ENCODE assay signal across 10 mouse cellular contexts in the genomic region with DNA sequence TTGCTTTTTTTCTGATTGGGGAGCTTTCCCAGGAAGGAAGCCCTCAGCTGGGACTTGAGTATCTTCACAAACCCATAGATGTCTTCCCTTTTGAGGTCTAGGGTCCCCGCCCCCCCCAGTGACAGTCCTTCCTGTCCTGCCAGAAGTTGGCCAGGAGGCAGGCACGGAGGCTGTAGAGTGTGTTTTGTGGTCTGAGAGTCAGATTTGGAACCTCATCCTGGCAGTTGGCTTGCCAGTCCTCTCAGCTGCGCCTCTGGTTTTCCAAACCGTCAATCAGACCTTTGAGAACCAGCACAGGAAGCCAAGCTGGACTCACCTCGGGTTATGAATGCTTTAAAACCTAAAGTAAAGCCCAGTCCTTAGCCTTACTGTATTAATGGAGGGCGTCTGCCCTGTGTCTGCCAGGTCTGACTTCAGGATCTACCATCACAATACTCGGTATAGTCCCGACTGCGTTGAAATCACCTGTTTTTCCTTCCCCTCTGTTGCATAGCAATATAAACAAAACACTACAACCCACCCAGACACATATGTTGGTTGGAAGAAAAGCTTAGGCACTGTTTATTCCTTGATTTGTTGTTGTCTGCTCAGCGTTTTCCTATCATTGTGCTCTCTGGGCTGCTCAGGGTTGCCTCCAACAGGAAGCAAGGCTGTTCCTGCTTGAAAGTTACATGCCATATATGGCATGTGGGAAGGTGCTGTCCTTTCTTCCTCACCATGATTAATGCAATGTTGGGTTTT. TPM values are rescaled to one million over a fixed set of nuclear protein-coding genes. Genes with fewer than 3 reads are reported as not detected.
DNase-seq lines count a peak whose midpoint lies in the region; ATAC-seq lines count a peak whose summit lies in the region.
"Had no signal": no experiment of that assay in that cellular context is flagged by ENCODE, and none has a peak within 500 bp of the region (broad histone marks: within the 10 kb centered on the region; RNA-seq: fewer than 3 reads in every experiment).

No protein-coding gene starts in this region.

- no peaks in the 10 kb centered on the region for H3K36me3 ChIP-seq in lung, embryonic 16.5 days (ENCODE audit: control insufficient read depth, insufficient read depth, low read length)
- H3K36me3 ChIP-seq: hindbrain, embryonic 15.5 days had no signal

- peaks cover 30% of the 10 kb centered on the region for H3K4me1 ChIP-seq in lung, embryonic 16.5 days (replicated peaks; ENCODE audit: control insufficient read depth, insufficient read depth, low read length)

- peak; percentile 44 to 51 for DNase-seq in cerebellum, postnatal 14 days
- DNase-seq in cerebellum, adult 11 months, result no peak
- DNase-seq in thymus, postnatal 14 days, result peak; percentile 47
- no peak for DNase-seq in thymus, postnatal 10 days (ENCODE audit: low spot score in 2 of 2)
- no peak for DNase-seq in frontal cortex, adult 2 months (ENCODE audit: extremely low spot score in 1 of 2, low spot score in 1 of 2)
- no peak for DNase-seq in cerebellum, adult 18-20 months
- DNase-seq in gastrocnemius, postnatal 36 days, result no peak

- H3K4me3 ChIP-seq in lung, embryonic 16.5 days (ENCODE audit: low read length), result no peak overlapping the region
- H3K4me3 ChIP-seq: hindbrain, embryonic 15.5 days had no signal

- H3K27me3 ChIP-seq in lung, embryonic 16.5 days (ENCODE audit: control insufficient read depth, insufficient read depth, low read depth, low read length), result no peaks in the 10 kb centered on the region
- H3K27me3 ChIP-seq: hindbrain, embryonic 15.5 days had no signal

- 57% methylated on average over 10 of the region's 10 CpGs for WGBS in lung, embryonic 16.5 days

- H3K27ac ChIP-seq in lung, embryonic 16.5 days (ENCODE audit: low read length), result peak overlapping the region; percentile 86
- H3K27ac ChIP-seq: hindbrain, embryonic 15.5 days; liver, embryonic 14.5 days had no signal

- H3K9ac ChIP-seq in lung, embryonic 16.5 days (ENCODE audit: low read length), result no peak overlapping the region
- H3K9ac ChIP-seq: hindbrain, embryonic 15.5 days; liver, embryonic 14.5 days had no signal

- peak; percentile 24; the same call in 1 of the 2 replicates for ATAC-seq in lung, embryonic 16.5 days (ENCODE audit: low read depth)

- H3K9me3 ChIP-seq in lung, embryonic 16.5 days (ENCODE audit: control insufficient read depth, low read length), result no peaks in the 10 kb centered on the region
- H3K9me3 ChIP-seq: hindbrain, embryonic 15.5 days had no signal

- intact Hi-C loops in gastrocnemius, postnatal 36 days (cut with DNase I), result no loop called here

- peak overlapping the region; percentile 25; the same call in 1 of the 2 replicates for H3K4me2 ChIP-seq in lung, embryonic 16.5 days (ENCODE audit: low read depth, low read length)
- H3K4me2 ChIP-seq: hindbrain, embryonic 15.5 days had no signal

RNA-seq across cellular contexts. Expression of a gene that starts 4.0 kb away (rescaled TPM):
- polyA plus RNA-seq in lung, embryonic 16.5 days (2015; fragmentation: Nextera tagmentation; extraction: Ambion mirVana), result 17.7 and 17.9 TPM in 2 replicates
- 46.1 and 50.2 TPM in 2 replicates for polyA plus RNA-seq in frontal cortex, adult 2 months (2012; rRNA removed)
- 1 to 10 TPM; 4.4 to 4.9 TPM for total RNA-seq in gastrocnemius, postnatal 36 days (2021)

RNA-seq across cellular contexts. Expression of a gene that starts 44.2 kb away (rescaled TPM):
- polyA plus RNA-seq in lung, embryonic 16.5 days (2015; fragmentation: Nextera tagmentation; extraction: Ambion mirVana), result 0.24 and 0.53 TPM in 2 replicates
- polyA plus RNA-seq in frontal cortex, adult 2 months (2012; rRNA removed), result 0.26 TPM in 1 of 2 replicates, not detected in the other
- total RNA-seq in gastrocnemius, postnatal 36 days (2021), result not detected
- polyA plus RNA-seq: liver, embryonic 14.5 days had no signal

Comparison
In these comparisons a context has a peak if more than half of its experiments do, and no peak if none do; other contexts are left out.
1. DNase-seq: peak in cerebellum, postnatal 14 days (2 of 2) and thymus, postnatal 14 days (single experiment); none in cerebellum, adult 11 months (single experiment), thymus, postnatal 10 days (0 of 2), frontal cortex, adult 2 months (0 of 2), cerebellum, adult 18-20 months (0 of 2) and gastrocnemius, postnatal 36 days (0 of 2).